Mouse (Mus musculus): ENCODE data around the gene Otx2. TPM values are rescaled to one million over a fixed set of nuclear protein-coding genes. Genes with fewer than 3 reads are reported as not detected.

Gene Otx2
- not detected for total RNA-seq (2023)

DNA sequence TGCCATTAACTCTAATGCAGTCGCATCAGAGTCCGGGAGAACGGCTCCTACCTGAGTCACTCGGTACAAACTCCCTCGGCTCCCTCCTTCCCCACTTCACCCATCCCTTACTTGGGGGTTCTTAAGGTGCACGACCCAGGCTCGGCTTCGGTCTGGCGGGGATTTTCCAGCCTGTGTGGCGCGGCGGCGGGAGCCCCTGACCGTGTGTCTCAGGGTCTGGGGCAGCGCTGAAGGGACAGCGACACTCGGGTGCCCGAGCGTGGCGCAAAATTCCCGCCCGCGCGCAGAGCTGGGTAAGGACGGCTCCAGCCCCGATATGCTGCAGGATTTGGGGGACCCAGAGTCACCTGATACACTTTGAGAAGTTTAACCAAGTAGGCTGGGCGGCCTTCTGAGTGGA is at the start of gene Otx2:
Otx2 (minus strand) TSS at position 279 of the 400 bp plus-strand sequence.

Other genes starting within 250 kb of the Otx2 start
- gene Tmem260, start 227.7 kb downstream of the Otx2 start, total RNA-seq (2023): 30.3 TPM